Mouse (Mus musculus) CH12F3 (cell line): Measurements from ENCODE around the gene Glb1l.

ENCODE experiments used
- in situ Hi-C: fragments of 300-500 bp; cut with MboI; formaldehyde crosslinking; loops from 2 replicates; pipeline ENCODE4 v1.14.3; 2020; ENCODE audit warnings: low sequenced_read_pairs

Glb1l gene

GRCm38 (mm10) chr1:75208967-75209678 is 1.5 kb downstream of the Glb1l start:
- in situ Hi-C loops: no loop called here

GRCm38 (mm10) chr1:75201236-75201635 is 9.4 kb downstream of the Glb1l start:
- in situ Hi-C loops: no loop called here

GRCm38 (mm10) chr1:75192452-75192851 is 18.2 kb downstream of the Glb1l start:
- in situ Hi-C loops: no loop called here

- in situ Hi-C loops: no loop called here
These were observed 18.8 kb downstream of the Glb1l start, which contains the start of the genes Ankzf1 and Atg9a for GRCm38 (mm10) chr1:75191622-75192402. Ankzf1 (plus strand) TSS chr1:75192151. Atg9a (minus strand) TSS chr1:75192196.

- in situ Hi-C loops: no loop called here
These were observed 19.4 kb downstream of the Glb1l start for GRCm38 (mm10) chr1:75191258-75191621.

GRCm38 (mm10) chr1:75190577-75190976 is 20.0 kb downstream of the Glb1l start:
- in situ Hi-C loops: no loop called here

GRCm38 (mm10) chr1:75187914-75188483 is 22.6 kb downstream of the Glb1l start:
- in situ Hi-C loops: no loop called here

- in situ Hi-C loops: no loop called here
These were observed 23.5 kb downstream of the Glb1l start for GRCm38 (mm10) chr1:75187126-75187525.

GRCm38 (mm10) chr1:75185495-75185894 is 25.1 kb downstream of the Glb1l start:
- in situ Hi-C loops: no loop called here

GRCm38 (mm10) chr1:75182160-75182559 is 28.5 kb downstream of the Glb1l start:
- in situ Hi-C loops: no loop called here

- in situ Hi-C loops: no loop called here
These were observed 29.2 kb downstream of the Glb1l start for GRCm38 (mm10) chr1:75181377-75181870.

GRCm38 (mm10) chr1:75180741-75181140 is 29.9 kb downstream of the Glb1l start:
- in situ Hi-C loops: no loop called here

GRCm38 (mm10) chr1:75180105-75180590 is 30.5 kb downstream of the Glb1l start, which contains the start of gene Abcb6:
Abcb6 (minus strand) TSS chr1:75180392.
- in situ Hi-C loops: no loop called here

GRCm38 (mm10) chr1:75179334-75180104 is 31.1 kb downstream of the Glb1l start:
- in situ Hi-C loops: no loop called here

- in situ Hi-C loops: no loop called here
These were observed 41.8 kb downstream of the Glb1l start, which contains the start of gene Zfand2b for GRCm38 (mm10) chr1:75168472-75169464. Zfand2b (plus strand) TSS chr1:75168646.

- in situ Hi-C loops: no loop called here
These were observed 42.5 kb downstream of the Glb1l start for GRCm38 (mm10) chr1:75168093-75168471.

GRCm38 (mm10) chr1:75160256-75160617 is 50.4 kb downstream of the Glb1l start:
- in situ Hi-C loops: no loop called here

GRCm38 (mm10) chr1:75159540-75160255 is 50.9 kb downstream of the Glb1l start:
- in situ Hi-C loops: no loop called here

- in situ Hi-C loops: no loop called here
These were observed 51.6 kb downstream of the Glb1l start for GRCm38 (mm10) chr1:75158990-75159389.
